Mouse (Mus musculus): ENCODE results near the gene Zdhhc1.

Gene Zdhhc1

DNA sequence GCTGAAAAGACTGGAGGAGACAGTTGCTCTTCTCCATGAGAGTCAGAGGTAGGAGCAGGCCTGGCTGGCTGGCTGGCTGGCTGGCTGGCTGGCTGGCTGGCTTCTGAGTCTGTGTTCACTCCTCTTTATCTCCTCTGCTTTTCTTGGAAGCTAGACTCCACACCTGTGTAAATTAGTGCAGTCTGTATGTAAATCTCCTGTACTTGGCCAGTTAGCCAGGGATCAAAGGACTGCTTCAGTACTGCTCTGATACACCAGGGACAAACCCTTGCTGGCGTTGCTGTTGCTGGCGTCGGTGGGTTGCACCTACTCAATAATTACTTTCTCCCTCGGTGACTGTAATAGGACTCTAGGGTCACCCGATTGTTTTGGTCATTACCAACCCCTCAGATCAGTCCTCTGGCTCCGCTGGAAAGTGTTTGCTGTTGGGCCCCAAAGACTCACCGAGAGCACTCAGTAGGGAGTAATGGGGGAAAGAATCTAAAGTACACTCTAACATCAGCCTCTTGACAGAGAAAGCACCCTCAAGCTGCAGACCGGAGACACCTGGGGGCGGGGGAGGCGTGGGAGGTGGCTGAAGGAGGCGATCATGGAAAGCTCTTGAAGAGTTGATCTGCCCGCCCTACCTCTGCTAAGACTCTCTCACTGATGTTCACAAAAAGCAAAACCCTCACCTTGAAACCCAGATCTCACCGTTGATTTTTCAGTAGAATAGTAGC is 35.5 kb downstream of the Zdhhc1 start:
- in situ Hi-C loops (cut with MseI, MboI): no loop called here

DNA sequence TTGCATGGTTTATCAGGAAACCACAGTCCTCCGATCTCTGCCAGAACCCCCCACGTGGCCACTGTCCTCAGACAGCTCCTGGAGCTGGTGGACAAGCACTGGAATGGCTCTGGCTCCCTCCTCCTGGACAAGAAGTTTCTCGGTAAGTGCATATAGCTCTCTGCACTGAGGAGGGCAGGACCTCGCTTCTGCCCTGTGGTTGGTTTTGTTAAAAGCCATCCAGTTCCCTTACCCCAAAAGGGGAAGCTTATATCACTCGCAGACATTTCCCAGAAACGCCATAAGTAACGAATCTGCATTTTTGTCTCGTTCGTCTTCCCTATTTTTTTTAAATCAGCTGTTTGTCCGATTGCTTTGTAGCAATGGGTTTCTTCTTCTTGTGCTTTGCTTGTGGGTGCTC is 41.5 kb downstream of the Zdhhc1 start:
- in situ Hi-C loops (cut with MseI, MboI): no loop called here

DNA sequence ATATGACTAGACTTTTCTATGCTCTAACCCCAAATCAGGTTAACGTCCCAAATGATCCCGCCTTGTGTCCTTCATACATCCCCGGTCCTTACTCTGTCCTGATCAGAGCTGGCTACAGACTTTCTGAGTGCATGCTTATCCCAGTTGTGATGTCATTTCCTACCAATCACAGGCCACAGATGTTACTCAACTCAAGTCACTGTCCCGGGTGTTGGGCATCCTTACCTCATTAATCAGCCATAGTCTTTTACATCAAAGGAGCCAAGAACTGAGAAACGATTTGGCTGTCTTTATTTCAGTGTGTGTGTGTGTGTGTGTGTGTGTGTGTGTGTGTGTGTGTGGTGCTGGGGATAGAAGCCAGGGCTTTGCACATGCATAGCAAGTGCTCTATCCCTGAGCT is 42.6 kb downstream of the Zdhhc1 start:
- in situ Hi-C loops (cut with MseI, MboI): no loop called here

DNA sequence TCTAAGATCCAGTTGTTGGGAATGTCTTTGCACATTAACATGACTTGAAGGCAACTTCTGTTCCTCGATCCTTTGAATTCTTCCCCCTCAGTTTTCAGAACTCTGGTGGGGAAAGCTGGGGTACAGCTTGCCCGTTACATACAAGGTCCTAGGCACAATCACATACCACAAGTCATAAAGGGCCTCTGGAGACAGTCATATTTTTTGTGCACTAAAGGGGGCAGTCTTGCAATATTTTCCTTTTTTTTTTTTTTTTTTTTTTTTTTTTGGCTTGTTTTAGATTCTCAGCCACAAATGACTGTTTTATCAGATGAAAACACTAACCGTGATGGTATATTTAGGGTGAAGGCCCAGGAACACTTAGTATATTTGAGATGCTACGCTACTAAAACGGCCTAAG is 43.4 kb downstream of the Zdhhc1 start:
- in situ Hi-C loops (cut with MseI, MboI): no loop called here

DNA sequence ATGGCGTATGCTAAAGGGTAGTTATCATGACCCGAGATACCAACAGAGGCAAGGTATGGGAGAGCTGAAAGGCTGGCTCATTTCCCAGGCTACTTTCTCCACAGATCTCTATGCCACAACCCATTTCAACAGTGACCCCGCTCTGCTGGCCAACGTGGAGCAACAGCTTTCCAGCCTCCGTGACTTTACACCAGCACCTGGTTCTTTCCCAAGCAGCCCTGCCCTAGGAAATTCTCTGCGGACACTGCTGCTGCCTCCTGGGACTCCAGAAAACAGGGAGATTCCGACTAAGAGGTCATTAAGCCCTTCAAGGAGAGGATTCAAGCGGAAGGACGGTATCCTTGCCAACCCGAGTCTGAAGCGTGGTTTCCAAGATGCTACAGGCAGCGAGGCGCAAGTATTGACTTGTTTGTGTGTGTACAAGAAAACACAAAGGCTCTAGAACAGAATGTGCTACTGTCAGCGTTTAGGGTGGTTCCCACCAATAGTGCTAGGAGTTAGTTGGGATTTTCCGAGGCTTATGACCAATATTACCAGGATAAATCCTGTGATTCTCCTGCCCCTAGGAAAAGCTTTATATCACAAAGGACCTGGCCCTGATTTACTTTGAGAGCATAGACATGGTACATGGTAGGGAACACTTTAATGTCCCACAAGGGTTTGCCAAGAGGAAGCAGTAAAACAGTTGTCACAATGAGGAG is 44.6 kb downstream of the Zdhhc1 start:
- in situ Hi-C loops (cut with MseI, MboI): no loop called here

DNA sequence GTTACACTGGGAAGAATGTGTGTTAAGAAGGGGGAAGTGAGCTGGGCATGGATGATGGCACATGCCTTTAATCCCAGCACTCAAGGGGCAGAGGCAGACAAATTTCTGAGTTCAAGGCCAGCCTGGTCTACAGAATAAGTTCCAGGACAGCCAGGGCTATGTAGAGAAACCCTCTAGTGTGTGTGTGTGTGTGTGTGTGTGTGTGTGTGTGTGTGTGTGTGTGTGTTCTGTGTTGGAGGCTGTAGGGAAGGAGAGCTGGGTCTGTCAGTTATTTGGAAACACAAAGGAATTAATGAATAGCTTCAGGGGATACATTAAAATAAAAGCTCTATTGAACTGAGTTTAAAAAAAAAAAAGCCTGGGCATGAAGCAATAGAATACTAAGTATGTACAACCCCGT is 45.7 kb downstream of the Zdhhc1 start:
- in situ Hi-C loops (cut with MseI, MboI): no loop called here

DNA sequence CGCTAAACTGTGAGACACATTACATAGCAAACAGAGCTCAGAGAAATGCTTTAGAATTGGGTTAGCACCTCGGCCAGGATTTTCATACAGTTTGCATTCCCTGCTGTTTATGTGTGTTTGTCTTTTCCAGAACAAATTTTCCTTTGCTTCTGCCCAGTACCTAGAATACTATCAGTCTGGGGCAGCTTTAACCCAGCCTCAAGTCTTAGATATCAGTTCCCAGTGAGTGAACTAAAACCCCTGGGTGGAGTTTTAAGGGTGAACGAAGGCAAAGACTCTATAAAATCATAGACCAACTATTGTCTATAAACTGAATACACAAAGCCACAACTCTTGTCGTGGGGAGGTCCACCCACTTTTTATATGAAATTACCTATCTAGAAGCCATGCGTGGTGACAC is 48.1 kb downstream of the Zdhhc1 start:
- in situ Hi-C loops (cut with MseI, MboI): no loop called here

DNA sequence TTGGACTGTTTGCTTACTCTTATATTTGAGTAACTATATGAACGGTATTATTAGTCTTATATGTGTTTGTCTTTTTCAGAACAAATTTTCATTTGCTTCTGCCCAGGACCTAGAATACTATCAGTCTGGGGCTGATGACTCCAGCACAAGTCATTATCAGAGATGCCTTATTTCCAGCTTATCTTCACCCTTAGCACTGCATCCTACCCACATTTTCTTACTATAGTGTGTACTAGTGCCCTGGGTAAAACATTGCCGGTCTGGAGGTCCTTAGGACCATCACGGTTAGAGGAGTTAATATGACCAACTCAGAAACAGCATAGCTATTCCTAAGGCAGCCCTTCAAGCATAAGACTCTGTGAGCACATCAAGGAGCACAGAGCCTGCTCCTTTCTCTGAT is 48.5 kb downstream of the Zdhhc1 start:
- in situ Hi-C loops (cut with MseI, MboI): no loop called here

DNA sequence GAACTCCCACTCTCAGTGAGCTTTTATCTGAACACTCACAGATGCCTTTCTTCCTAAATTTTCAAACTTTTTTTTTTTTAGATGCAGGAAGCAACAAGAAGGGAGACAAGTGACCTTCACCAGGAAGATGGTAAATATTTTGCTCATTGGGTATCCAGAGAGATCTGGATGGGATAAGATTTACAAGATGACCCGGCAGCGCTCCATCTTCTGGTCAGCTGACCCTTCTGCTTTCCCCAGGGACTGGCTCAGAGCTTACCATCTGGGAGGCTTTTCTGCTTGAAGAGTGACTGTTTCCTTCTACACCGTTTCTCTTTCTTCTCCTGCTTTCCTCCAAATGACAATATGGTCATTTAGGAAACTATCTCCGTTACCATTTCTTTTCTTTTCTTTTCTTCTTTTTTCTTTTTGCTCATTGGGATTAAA is 50.6 kb downstream of the Zdhhc1 start:
- in situ Hi-C loops (cut with MseI, MboI): no loop called here

DNA sequence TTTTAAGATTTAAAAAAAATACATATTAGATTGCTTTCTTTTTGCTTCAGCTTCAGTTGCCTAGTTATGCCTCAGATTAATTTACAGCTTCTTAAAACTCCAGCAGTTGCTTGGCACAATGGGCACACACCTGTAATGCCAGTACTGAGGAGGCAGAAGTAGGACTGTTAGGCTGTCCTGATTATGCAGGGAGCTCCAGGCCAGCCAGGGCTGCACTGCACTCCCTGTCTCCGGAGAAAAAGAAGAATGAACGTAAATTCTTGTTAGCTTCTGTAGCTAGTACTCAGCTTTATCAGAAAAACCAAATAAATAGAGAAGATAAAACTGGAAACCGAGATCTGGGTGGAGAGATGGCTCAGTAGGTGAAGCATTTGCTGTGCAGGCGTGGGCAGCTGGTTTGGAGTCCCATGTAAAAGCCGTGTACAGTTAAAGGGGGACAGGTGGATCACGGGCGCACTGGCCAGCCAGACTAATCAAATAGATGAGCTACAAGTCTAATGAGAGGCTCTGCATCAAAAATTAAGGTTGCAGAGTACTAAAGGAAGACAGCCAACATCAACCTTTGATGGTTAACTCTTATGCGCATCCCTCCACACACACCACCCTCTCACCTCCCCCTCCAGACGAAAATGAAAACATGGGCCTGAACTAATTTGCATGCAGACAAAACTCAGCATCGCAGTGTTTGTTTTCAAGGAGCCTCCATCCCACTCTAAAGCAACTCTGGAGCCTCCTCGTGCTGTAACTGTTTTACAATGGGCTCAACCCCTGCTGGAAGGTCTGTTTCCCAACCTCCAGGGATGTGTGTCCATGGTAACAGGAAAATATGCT is 51.2 kb downstream of the Zdhhc1 start:
- in situ Hi-C loops (cut with MseI, MboI): no loop called here

DNA sequence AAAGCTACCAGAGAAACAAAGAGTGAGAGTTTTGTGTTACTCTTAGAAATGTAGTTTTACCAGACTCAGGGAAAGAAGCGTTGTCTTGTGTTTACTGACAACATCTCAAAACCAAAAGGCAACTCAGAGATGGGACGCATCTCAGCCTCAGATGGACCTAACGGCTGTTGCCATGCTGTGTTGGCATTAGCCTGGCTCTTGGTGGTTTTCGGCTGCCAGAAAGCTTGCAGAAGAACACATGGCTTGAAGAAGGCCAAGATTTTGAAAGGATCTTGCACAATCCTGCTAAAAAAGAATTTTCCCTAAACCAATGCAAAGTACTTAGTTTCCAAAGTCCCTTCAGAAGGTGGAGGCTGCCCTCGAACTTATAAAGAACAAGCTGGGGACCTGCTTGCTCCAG is 54.0 kb downstream of the Zdhhc1 start:
- in situ Hi-C loops (cut with MseI, MboI): no loop called here

DNA sequence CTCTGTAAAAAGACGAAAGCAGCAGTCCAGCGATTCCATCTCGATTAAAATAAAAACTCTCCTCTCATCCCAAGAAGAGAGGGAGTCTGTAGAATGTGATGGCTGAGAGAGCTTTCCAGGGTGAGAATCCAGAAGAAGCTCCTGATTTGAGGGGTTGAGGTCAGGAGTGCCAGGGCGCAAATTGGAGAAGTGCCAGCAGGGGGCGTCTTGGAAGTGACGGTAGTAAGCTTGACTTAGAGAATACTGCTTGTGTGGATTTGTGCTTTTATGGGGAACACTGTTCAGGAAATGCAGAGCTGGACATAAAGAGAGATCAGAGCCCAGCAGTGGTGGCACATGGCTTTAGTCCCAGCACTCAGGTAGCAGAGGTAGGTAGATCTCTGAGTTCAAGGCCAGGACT is 55.3 kb downstream of the Zdhhc1 start:
- in situ Hi-C loops (cut with MseI, MboI): no loop called here

DNA sequence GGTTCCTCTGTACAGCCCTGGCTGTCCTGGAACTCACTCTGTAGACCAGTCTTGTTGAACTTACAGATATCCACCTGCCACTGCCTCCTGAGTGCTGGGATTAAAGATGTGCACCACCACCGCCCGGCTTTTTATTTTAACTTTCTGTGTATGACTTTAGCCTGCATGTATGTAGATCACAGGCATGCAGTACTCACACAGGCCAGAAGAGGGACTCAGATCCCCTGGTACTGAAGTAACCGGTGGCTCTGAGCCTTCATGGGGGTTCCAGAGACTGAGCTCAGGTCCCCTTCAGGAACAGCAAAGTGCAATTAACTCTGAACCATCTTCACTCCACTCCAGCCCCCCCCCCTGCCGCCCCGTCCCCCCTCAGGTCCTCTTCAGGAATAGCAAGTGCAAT is 57.8 kb downstream of the Zdhhc1 start:
- in situ Hi-C loops (cut with MseI, MboI): no loop called here

DNA sequence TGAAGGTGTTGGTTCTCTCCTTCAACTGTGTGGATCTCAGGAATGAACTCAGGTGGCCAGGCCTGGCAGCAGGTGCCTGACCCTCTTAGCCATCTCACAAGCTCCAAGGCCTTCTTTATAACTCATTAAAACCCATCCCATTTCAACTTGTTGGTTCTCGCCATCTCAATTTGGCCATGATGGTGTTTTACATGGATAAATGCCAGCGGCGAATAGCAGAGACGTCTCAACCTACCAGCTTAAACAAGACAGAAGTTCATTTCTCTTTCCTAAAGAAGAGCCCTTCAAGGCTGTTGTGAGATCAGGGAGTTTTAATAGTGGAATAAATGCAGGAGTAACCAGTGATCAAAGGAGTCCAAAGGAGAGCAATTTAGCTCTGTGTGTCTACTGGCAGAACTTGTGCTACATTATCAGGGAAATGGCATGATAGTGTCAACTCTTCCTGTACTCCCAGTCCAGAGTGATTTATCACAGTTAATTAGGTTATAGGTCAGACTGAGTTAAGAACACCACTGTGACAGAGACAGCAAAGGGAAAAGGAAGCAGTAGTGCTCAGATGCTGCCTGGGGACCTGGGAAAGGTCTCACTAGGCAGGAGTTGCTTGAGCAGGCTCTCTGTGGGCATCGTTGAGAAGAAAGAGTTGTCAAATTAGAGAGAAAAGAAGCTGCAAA is 59.5 kb downstream of the Zdhhc1 start:
- in situ Hi-C loops (cut with MseI, MboI): no loop called here

DNA sequence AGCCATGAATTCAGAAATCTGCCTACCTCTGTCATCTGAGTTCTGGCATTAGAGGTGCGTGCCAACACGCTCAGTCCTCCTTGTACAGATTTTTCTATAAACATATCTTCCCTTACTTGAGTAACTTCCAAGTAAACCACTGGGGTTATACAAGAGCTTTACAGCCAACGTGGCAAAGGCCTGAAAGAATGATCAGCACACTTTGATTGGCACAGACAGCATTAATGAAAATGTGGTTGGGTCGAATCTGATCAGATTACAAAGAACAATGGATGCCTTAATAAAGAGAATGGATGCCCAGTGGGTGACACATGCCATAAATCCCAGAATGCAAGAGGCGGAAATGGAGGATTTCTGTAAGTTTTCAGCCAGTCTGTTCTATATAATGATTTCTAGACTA is 60.5 kb downstream of the Zdhhc1 start:
- in situ Hi-C loops (cut with MseI, MboI): no loop called here

DNA sequence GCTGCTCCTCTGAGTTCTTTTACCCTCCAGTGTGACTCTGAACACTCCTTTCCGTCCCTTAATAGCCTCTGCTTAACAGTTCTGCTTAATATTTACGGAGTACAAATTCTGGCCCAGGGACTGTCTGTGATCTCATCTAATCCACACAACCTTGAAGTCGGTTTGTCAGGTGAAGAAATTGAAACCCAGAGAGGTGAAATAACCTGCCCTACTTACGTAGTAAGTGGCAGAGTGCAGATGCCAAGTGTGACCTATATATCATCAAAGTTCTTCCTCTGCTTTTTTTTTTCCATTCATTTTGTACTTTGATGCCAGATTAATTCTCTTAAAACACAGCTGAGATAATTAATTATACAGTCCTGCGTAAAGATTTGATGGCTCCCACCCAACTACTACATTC is 62.6 kb downstream of the Zdhhc1 start:
- in situ Hi-C loops (cut with MseI, MboI): no loop called here

DNA sequence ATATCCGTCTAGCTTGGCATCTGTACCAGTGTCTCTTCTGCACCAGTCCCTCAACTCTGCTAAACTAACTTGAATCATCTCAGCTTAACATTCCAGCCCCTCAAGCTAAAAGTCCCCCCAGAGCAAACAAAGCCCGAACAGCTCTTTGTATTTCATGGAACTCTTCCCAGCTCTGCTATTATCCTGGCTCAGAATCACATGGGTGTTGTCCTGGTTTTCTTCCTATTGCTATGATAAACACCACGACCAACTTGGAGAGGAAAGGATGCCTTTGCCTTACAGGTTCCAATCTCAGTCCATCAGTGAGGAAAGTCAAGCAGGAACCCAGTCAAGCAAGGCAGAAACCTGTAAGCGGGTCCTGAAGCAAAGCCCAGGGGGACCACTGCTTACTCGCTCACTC is 63.2 kb downstream of the Zdhhc1 start:
- in situ Hi-C loops (cut with MseI, MboI): no loop called here

DNA sequence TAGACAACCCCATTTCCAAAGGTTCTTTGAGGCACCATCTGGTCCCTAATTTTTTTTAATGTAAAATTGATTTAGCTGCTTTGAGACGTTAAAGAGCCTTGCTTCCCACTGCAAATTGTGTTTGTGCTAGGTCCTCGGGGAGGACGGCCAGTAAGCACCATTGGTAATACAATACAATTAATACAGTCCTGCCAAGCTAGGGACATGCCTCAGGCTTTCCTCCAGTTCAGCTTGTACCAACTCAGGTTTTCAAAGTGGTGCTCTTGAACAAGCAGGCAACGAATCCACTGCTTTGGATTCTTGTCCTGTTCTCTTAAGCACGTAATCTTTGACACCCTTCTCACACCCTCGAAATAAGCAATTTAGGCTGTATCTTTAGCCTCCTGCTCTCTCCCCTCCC is 63.7 kb downstream of the Zdhhc1 start:
- in situ Hi-C loops (cut with MseI, MboI): no loop called here

DNA sequence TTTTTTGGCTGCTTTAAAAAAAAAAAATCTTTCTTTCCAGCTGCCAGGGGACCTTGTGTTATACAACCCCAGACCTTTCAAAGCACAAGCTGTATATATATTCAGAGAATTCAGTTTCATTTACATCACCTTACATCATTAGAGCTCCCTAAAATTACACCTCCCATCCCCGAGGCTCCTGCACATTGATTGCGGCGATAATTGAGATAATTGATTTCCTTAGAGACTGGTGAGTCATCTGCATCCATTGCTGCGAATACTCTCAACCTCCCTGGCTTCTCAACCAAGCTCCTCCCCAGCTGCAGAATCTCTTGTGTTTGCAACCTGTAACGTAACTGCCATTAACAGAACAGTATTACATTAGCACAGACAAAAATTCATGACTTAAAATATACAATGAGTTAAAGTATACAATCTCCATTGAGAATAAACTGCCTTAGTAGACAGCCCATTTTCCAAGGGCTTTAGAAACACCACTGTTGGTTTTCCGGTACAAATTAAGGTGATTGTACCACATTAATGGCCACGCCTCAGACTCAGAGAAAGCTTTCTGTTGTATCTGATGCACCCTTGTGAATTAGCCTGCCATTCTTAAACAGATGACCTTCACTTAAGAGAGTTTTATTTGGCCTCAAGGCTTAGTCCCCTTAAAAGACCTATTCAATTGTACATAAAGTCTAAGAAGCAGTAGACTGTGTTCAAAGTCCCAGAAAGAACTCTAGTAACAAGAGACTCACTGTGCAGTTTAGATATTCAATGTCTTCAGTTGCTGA is 64.8 kb downstream of the Zdhhc1 start:
- in situ Hi-C loops (cut with MseI, MboI): no loop called here

DNA sequence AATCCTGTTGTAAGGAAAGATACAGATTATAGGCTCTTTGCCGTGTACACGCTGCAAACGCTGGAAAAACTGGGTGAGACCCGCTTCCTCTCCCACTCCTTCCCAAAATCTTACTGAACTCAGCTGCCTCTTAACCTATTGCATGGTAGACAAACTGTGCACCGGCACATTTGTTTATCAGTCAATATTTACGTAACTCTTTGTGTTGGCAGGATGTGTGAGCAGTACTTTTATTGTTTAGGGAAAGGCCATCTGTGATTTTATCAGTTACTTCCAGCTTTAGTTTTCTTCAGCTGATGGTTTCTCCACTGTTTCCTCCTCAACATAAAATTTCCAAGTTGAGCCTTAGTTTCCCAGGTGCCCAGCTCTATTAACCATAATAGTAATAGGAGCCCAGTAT is 69.8 kb downstream of the Zdhhc1 start:
- in situ Hi-C loops (cut with MseI, MboI): no loop called here
